Mouse (Mus musculus) forebrain, embryonic 10.5 days (tissue): Measurements from ENCODE around the gene Nfatc2. TPM values are rescaled to one million over a fixed set of nuclear protein-coding genes. Genes with fewer than 3 reads are reported as not detected.

Source experiments
- DNase-seq: peaks from one replicate; pipeline ENCODE4 v3.0.0-alpha.2; 2017; ENCODE audit warnings: low spot score; ENCODE audit errors: extremely low spot score
- H3K27ac ChIP-seq: fragments of 300-500 bp; sonication (generic); 2 replicates; pipeline ENCODE4 v1.5.1; 2016; ENCODE audit warnings: mild to moderate bottlenecking
- H3K27me3 ChIP-seq: fragments of 300-500 bp; sonication (generic); 2 replicates; pipeline ENCODE4 v1.6.1; 2016; ENCODE audit warnings: mild to moderate bottlenecking; ENCODE audit not compliant: poor library complexity, severe bottlenecking
- H3K36me3 ChIP-seq: fragments of 300-500 bp; sonication (generic); replicated peaks from 2 replicates; pipeline ENCODE4 v1.6.1; 2016; ENCODE audit warnings: mild to moderate bottlenecking, moderate library complexity
- H3K4me1 ChIP-seq: fragments of 300-500 bp; sonication (generic); 2 replicates; pipeline ENCODE4 v1.6.1; 2016
- H3K4me3 ChIP-seq: fragments of 300-500 bp; sonication (generic); 2 replicates; pipeline ENCODE4 v1.5.1; 2016; ENCODE audit warnings: mild to moderate bottlenecking, moderate library complexity
- H3K9me3 ChIP-seq: fragments of 300-500 bp; sonication (generic); 2 replicates; pipeline ENCODE4 v1.6.1; 2016; ENCODE audit warnings: mild to moderate bottlenecking, moderate library complexity
- WGBS: fragments of 180-500 bp; shearing (Covaris S2); methylation state at CpG from one replicate; pipeline ENCODE4 v1.1.7; 2016; 5-methylcytosine and 5-hydroxymethylcytosine counted together
- polyA plus RNA-seq: library from polyadenylated mRNA; unstranded; fragments of >200 nt; fragmentation: Nextera tagmentation; extraction: Ambion mirVana; gene quantifications from 2 replicates; pipeline ENCODE4 v1.2.1, GENCODE M21; 2016

Nfatc2 gene
- polyA plus RNA-seq, 1 experiment from 2014 or later: 0.53 TPM

- no peaks in the 10 kb centered on the region for H3K9me3 ChIP-seq
- H3K36me3 ChIP-seq: no peaks in the 10 kb centered on the region
- H3K27ac ChIP-seq: no peak overlapping the region
- 53% methylated on average over 12 of the region's 12 CpGs for WGBS
- H3K4me3 ChIP-seq: no peak overlapping the region
- H3K27me3 ChIP-seq: peaks cover 35% of the 10 kb centered on the region
- DNase-seq: no peak
- H3K4me1 ChIP-seq: peaks cover 20% of the 10 kb centered on the region
Observed at GRCm38 (mm10) chr2:168563184-168563583, 38.3 kb downstream of the Nfatc2 start.

- Histone ChIP-seq H3K27ac (no peak overlapping the region), H3K4me3 (no peak overlapping the region), H3K4me1 (peaks cover 52% of the 10 kb centered on the region), H3K27me3 (peaks cover 52% of the 10 kb centered on the region), H3K36me3 (no peaks in the 10 kb centered on the region), H3K9me3 (no peaks in the 10 kb centered on the region)
- no peak for DNase-seq
- WGBS: 69% methylated on average over 8 of the region's 8 CpGs
Observed at GRCm38 (mm10) chr2:168557035-168557434, 44.4 kb downstream of the Nfatc2 start.

- WGBS: 34% methylated on average over 23 of the region's 23 CpGs
- Histone ChIP-seq H3K4me3 (no peak overlapping the region), H3K27me3 (peaks cover 45% of the 10 kb centered on the region), H3K36me3 (no peaks in the 10 kb centered on the region), H3K27ac (peak overlapping the region; percentile 72; the same call in 1 of the 2 replicates), H3K4me1 (peaks cover 55% of the 10 kb centered on the region), H3K9me3 (no peaks in the 10 kb centered on the region)
- DNase-seq: no peak
Observed at GRCm38 (mm10) chr2:168555897-168556670, 45.4 kb downstream of the Nfatc2 start.

- DNase-seq: no peak
- Histone ChIP-seq H3K27me3 (peaks cover 45% of the 10 kb centered on the region), H3K4me1 (peaks cover 66% of the 10 kb centered on the region), H3K9me3 (no peaks in the 10 kb centered on the region), H3K36me3 (no peaks in the 10 kb centered on the region), H3K4me3 (no peak overlapping the region), H3K27ac (peak overlapping the region; percentile 68)
- WGBS: 57% methylated on average over 18 of the region's 18 CpGs
Observed at GRCm38 (mm10) chr2:168553541-168553961, 47.9 kb downstream of the Nfatc2 start.

GRCm38 (mm10) chr2:168552405-168552804 lies 49.1 kb downstream of the Nfatc2 start:
- no peaks in the 10 kb centered on the region for H3K9me3 ChIP-seq
- 60% methylated on average over 5 of the region's 5 CpGs for WGBS
- DNase-seq: no peak
- H3K4me1 ChIP-seq: peaks cover 63% of the 10 kb centered on the region
- no peak overlapping the region for H3K4me3 ChIP-seq
- H3K36me3 ChIP-seq: no peaks in the 10 kb centered on the region
- 0 out of 2 replicates have a peak overlapping the region, but pooled peaks have one; percentile 68 for H3K27ac ChIP-seq
- H3K27me3 ChIP-seq: peaks cover 40% of the 10 kb centered on the region

GRCm38 (mm10) chr2:168551218-168551617 lies 50.2 kb downstream of the Nfatc2 start:
- peaks cover 28% of the 10 kb centered on the region for H3K27me3 ChIP-seq
- H3K36me3 ChIP-seq: no peaks in the 10 kb centered on the region
- H3K9me3 ChIP-seq: no peaks in the 10 kb centered on the region
- DNase-seq: no peak
- H3K4me1 ChIP-seq: peaks cover 55% of the 10 kb centered on the region
- 91% methylated on average over 7 of the region's 7 CpGs for WGBS
- no peak overlapping the region for H3K4me3 ChIP-seq
- H3K27ac ChIP-seq: no peak overlapping the region

- no peak for DNase-seq
- WGBS: 56% methylated on average over 12 of the region's 12 CpGs
- no peak overlapping the region for H3K4me3 ChIP-seq
- H3K27me3 ChIP-seq: peaks cover 10% of the 10 kb centered on the region
- H3K27ac ChIP-seq: peak overlapping the region; percentile 58; the same call in 1 of the 2 replicates
- H3K9me3 ChIP-seq: no peaks in the 10 kb centered on the region
- no peaks in the 10 kb centered on the region for H3K36me3 ChIP-seq
- H3K4me1 ChIP-seq: peaks cover 52% of the 10 kb centered on the region
Observed at GRCm38 (mm10) chr2:168549326-168549725, 52.1 kb downstream of the Nfatc2 start.

- Histone ChIP-seq H3K4me1 (peaks cover 49% of the 10 kb centered on the region), H3K4me3 (no peak overlapping the region), H3K27me3 (peaks cover 4% of the 10 kb centered on the region; the same call in 1 of the 2 replicates), H3K9me3 (no peaks in the 10 kb centered on the region), H3K27ac (no peak overlapping the region), H3K36me3 (no peaks in the 10 kb centered on the region)
- DNase-seq: no peak
- WGBS: 73% methylated on average over 4 of the region's 4 CpGs
Observed at GRCm38 (mm10) chr2:168548008-168548407, 53.4 kb downstream of the Nfatc2 start.

GRCm38 (mm10) chr2:168545901-168546557 lies 55.4 kb downstream of the Nfatc2 start:
- 72% methylated on average over 15 of the region's 15 CpGs for WGBS
- Histone ChIP-seq H3K9me3 (no peaks in the 10 kb centered on the region), H3K36me3 (no peaks in the 10 kb centered on the region), H3K27ac (0 out of 2 replicates have a peak overlapping the region, but pooled peaks have one; percentile 15), H3K4me3 (no peak overlapping the region), H3K27me3 (peaks cover 4% of the 10 kb centered on the region; the same call in 1 of the 2 replicates), H3K4me1 (peaks cover 39% of the 10 kb centered on the region)
- DNase-seq: no peak

GRCm38 (mm10) chr2:168544102-168544501 lies 57.4 kb downstream of the Nfatc2 start:
- peaks cover 38% of the 10 kb centered on the region for H3K4me1 ChIP-seq
- WGBS: 79% methylated on average over 13 of the region's 13 CpGs
- DNase-seq: no peak

GRCm38 (mm10) chr2:168543026-168543425 lies 58.4 kb downstream of the Nfatc2 start:
- WGBS: 62% methylated on average over 3 of the region's 3 CpGs
- Histone ChIP-seq H3K4me1 (peaks cover 33% of the 10 kb centered on the region), H3K27me3 (peaks cover 4% of the 10 kb centered on the region; the same call in 1 of the 2 replicates), H3K4me3 (no peak overlapping the region), H3K9me3 (no peaks in the 10 kb centered on the region), H3K36me3 (no peaks in the 10 kb centered on the region), H3K27ac (peak overlapping the region; percentile 13; the same call in 1 of the 2 replicates)
- DNase-seq: no peak

More at GRCm38 (mm10) chr2:168544102-168544501, 57.4 kb downstream of the Nfatc2 start:
- Histone ChIP-seq H3K4me3 (no peak overlapping the region), H3K27me3 (peaks cover 4% of the 10 kb centered on the region; the same call in 1 of the 2 replicates), H3K27ac (peak overlapping the region; percentile 13; the same call in 1 of the 2 replicates), H3K36me3 (no peaks in the 10 kb centered on the region), H3K9me3 (no peaks in the 10 kb centered on the region)

- no peak for DNase-seq
- Histone ChIP-seq H3K27ac (no peak overlapping the region), H3K9me3 (no peaks in the 10 kb centered on the region), H3K27me3 (no peaks in the 10 kb centered on the region), H3K36me3 (no peaks in the 10 kb centered on the region), H3K4me1 (peaks cover 31% of the 10 kb centered on the region), H3K4me3 (no peak overlapping the region)
- WGBS: 86% methylated on average over 7 of the region's 7 CpGs
Observed at GRCm38 (mm10) chr2:168541223-168541622, 60.2 kb downstream of the Nfatc2 start.
